In genomic region chr17:85660016-85660415, GRCm38 (mm10) we compare ENCODE assay signal across 24 mouse cellular contexts. TPM values are rescaled to one million over a fixed set of nuclear protein-coding genes. Genes with fewer than 3 reads are reported as not detected.
DNase-seq lines count a peak whose midpoint lies in the region; ATAC-seq lines count a peak whose summit lies in the region.
"Had no signal": no experiment of that assay in that cellular context is flagged by ENCODE, and none has a peak within 500 bp of the region (broad histone marks: within the 10 kb centered on the region; RNA-seq: fewer than 3 reads in every experiment).

No protein-coding gene starts in this region.

- no peak overlapping the region for H3K4me2 ChIP-seq in midbrain, embryonic 11.5 days
- H3K4me2 ChIP-seq: embryonic facial prominence, embryonic 15.5 days; forebrain, embryonic 15.5 days; heart, embryonic 15.5 days; hindbrain, embryonic 13.5 days; intestine, embryonic 15.5 days had no signal

- no peak overlapping the region for H3K27ac ChIP-seq in midbrain, embryonic 11.5 days (ENCODE audit: low read depth, low read length)
- H3K27ac ChIP-seq: embryonic facial prominence, embryonic 15.5 days; forebrain, embryonic 15.5 days; heart, embryonic 10.5 days; heart, embryonic 15.5 days; hindbrain, embryonic 13.5 days; intestine, embryonic 15.5 days had no signal

- no peak for ATAC-seq in erythroblast, adult 5-6 weeks (replicated peaks; ENCODE audit: low FRiP score, poor library complexity, severe bottlenecking)
- ATAC-seq in midbrain, embryonic 11.5 days (ENCODE audit: low FRiP score): no peak
- ATAC-seq: forebrain, embryonic 15.5 days; intestine, embryonic 15.5 days had no signal

- H3K36me3 ChIP-seq in midbrain, embryonic 11.5 days (ENCODE audit: control insufficient read depth, insufficient read depth, low read length): no peaks in the 10 kb centered on the region
- H3K36me3 ChIP-seq: embryonic facial prominence, embryonic 15.5 days; forebrain, embryonic 15.5 days; heart, embryonic 10.5 days; heart, embryonic 15.5 days; hindbrain, embryonic 13.5 days; intestine, embryonic 15.5 days had no signal

- H3K27me3 ChIP-seq in midbrain, embryonic 11.5 days (ENCODE audit: control insufficient read depth, insufficient read depth, low read length): peaks cover 2% of the 10 kb centered on the region; the same call in 1 of the 2 replicates

- 85% methylated on average over 1 of the region's 1 CpGs for WGBS in midbrain, embryonic 11.5 days

- H3K9me3 ChIP-seq in midbrain, embryonic 11.5 days (ENCODE audit: control insufficient read depth, low read length): no peaks in the 10 kb centered on the region
- H3K9me3 ChIP-seq: embryonic facial prominence, embryonic 15.5 days; forebrain, embryonic 15.5 days; heart, embryonic 10.5 days; heart, embryonic 15.5 days; hindbrain, embryonic 13.5 days; intestine, embryonic 15.5 days had no signal

- no peaks in the 10 kb centered on the region for H3K4me1 ChIP-seq in midbrain, embryonic 11.5 days (ENCODE audit: control insufficient read depth, insufficient read depth, low read length)
- H3K4me1 ChIP-seq: heart, embryonic 10.5 days; heart, embryonic 15.5 days; intestine, embryonic 15.5 days had no signal

- H3K4me3 ChIP-seq in midbrain, embryonic 11.5 days (ENCODE audit: low read depth, low read length): no peak overlapping the region
- H3K4me3 ChIP-seq: embryonic facial prominence, embryonic 15.5 days; forebrain, embryonic 15.5 days; heart, embryonic 10.5 days; heart, embryonic 15.5 days; hindbrain, embryonic 13.5 days; intestine, embryonic 15.5 days had no signal

- DNase-seq in brain, adult 2 months (ENCODE audit: low read depth, low spot score): peak; percentile 46
- peak; percentile 37 to 44 for DNase-seq in cerebellum, adult 18-20 months
- peak; percentile 59 for DNase-seq in cerebellum, adult 9-11 months
- peak; percentile 25 to 41 for DNase-seq in cerebellum, postnatal 36 days
- DNase-seq in gastrocnemius, postnatal 10 days: no peak
- DNase-seq in midbrain, embryonic 11.5 days (ENCODE audit: low spot score, missing footprints): no peak
- DNase-seq: adrenal gland, adult 2 months; adrenal gland, postnatal 25 days; embryo, embryonic 11 days; heart, adult 18-20 months; heart, postnatal 14 days; kidney, adult 2 months had no signal

- H3K9ac ChIP-seq in midbrain, embryonic 11.5 days (ENCODE audit: low read length): no peak overlapping the region
- H3K9ac ChIP-seq: embryonic facial prominence, embryonic 15.5 days; forebrain, embryonic 15.5 days; heart, embryonic 15.5 days; hindbrain, embryonic 13.5 days; intestine, embryonic 15.5 days had no signal

RNA-seq across cellular contexts. Expression of gene Six2, which starts 28.1 kb away (rescaled TPM):
- total RNA-seq in erythroblast, adult 5-6 weeks (2015; ENCODE audit: low replicate concordance): not detected in 2 replicates
- not detected in 2 replicates for total RNA-seq in erythroblast, adult 5-6 weeks (2017; ENCODE audit: low replicate concordance)
- total RNA-seq in gastrocnemius, postnatal 10 days (2021): 10 to 100 TPM; 13.0 to 13.7 TPM
- 5.6 and 6.7 TPM in 2 replicates for polyA plus RNA-seq in midbrain, embryonic 11.5 days (2014; fragmentation: Nextera tagmentation; extraction: Ambion mirVana)
- total RNA-seq: adrenal gland, adult 2 months; adrenal gland, postnatal 25 days; common myeloid progenitor, adult 5-6 weeks; hematopoietic stem cell, adult 5-6 weeks had no signal

RNA-seq across cellular contexts. Expression of gene Six3, which starts 46.6 kb away (rescaled TPM):
- not detected in 2 replicates for total RNA-seq in erythroblast, adult 5-6 weeks (2015; ENCODE audit: low replicate concordance)
- not detected in 2 replicates for total RNA-seq in erythroblast, adult 5-6 weeks (2017; ENCODE audit: low replicate concordance)
- total RNA-seq in gastrocnemius, postnatal 10 days (2021): not detected
- polyA plus RNA-seq in midbrain, embryonic 11.5 days (2014; fragmentation: Nextera tagmentation; extraction: Ambion mirVana): 6.7 and 10.7 TPM in 2 replicates
- total RNA-seq: adrenal gland, adult 2 months; adrenal gland, postnatal 25 days; common myeloid progenitor, adult 5-6 weeks; ES-E14; gastrocnemius, adult 8-10 months; gastrocnemius, postnatal 4 days; heart, adult 18-20 months; heart, postnatal 14 days; hematopoietic stem cell, adult 5-6 weeks had no signal
- polyA plus RNA-seq: adrenal gland, adult 2 months; heart, embryonic 15.5 days; intestine, embryonic 15.5 days; kidney, adult 2 months had no signal

Comparison
In these comparisons a context has a peak if more than half of its experiments do, and no peak if none do; other contexts are left out.
1. DNase-seq: peak in brain, adult 2 months (single experiment), cerebellum, adult 18-20 months (2 of 2), cerebellum, adult 9-11 months (single experiment) and cerebellum, postnatal 36 days (2 of 2); none in gastrocnemius, postnatal 10 days (single experiment) and midbrain, embryonic 11.5 days (single experiment).
2. RNA of gene Six2, which starts 28.1 kb away (total RNA-seq): 13.0 to 13.7 TPM in gastrocnemius, postnatal 10 days; not detected in erythroblast, adult 5-6 weeks; every median in the first group is over 10 times any median in the second.